Mouse (Mus musculus) adrenal gland, adult 2 months (tissue): ENCODE results near the gene Pga5. TPM values are rescaled to one million over a fixed set of nuclear protein-coding genes. Genes with fewer than 3 reads are reported as not detected.
A peak's percentile ranks its signal among the peaks of the same experiment; 100 is the strongest.

ENCODE experiments used
- DNase-seq: peaks from one replicate; pipeline ENCODE4 v3.0.0; 2021
- polyA plus RNA-seq: library from polyadenylated mRNA; depleted of rRNA; stranded (reverse); fragments of >200 nt; gene quantifications from 2 replicates; pipeline ENCODE4 v1.2.3, GENCODE M21; 2012
- total RNA-seq, 2 experiments: library from RNA; stranded (reverse); gene quantifications; 2 replicates each; pipeline ENCODE4 v1.2.3; 2021

Gene Pga5
- total and polyA plus RNA-seq, 3 experiments = not detected

DNA sequence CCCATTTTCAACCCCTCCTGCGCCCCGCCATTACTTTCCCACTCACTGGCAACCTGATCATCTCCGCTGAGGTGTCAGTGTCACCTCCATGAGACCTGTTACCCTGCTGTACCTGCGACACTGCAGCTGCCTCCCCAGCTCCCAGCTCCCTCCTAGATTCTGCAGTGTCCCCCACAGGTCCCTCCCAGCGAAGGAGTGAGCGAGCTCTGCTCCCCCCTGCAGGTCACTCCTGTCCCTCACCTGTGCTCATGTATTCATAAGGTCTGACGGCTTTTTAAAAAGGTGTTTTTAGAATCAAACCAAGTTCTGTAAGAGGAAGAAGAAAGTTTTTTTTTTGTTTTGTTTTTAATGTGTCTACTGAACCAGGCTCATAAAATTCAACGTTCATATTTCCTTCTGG, 24.3 kb upstream of the Pga5 start:
- no peak for DNase-seq

DNA sequence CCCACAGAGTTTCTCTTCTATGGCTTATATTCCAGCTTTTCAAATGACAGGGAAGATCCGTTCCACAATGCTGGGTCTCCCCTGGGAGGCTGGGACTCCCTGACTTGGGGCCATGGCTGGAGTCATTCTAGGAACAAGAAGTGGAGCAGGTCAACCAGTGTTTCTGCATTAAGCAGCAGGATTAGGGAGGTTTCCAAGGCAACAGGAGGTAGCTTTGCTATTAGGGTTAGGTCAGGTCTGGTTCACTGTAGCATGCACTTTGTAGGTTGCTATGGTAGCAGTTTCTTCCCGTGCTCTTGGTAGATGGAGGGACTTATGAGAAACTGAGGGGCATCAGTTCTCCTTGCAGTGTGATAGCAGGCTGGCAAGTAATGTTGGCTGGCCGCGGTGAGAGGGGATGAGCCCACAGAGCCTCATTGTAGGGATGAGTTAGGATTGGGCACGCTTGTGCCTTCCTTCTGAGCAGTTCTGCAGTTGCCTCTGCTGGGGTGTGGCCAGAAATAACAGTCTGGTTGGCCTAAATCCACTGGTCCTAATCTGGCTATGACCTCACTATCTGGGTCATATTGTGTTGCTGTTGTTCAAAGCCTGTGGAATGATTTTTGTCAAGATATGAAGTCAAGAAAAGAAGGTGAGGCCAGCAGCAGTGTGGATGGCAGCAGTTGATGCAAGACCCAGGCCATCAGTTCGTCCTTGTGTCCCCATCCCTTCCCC, 23.3 kb upstream of the Pga5 start:
- peak; percentile 52 for DNase-seq

DNA sequence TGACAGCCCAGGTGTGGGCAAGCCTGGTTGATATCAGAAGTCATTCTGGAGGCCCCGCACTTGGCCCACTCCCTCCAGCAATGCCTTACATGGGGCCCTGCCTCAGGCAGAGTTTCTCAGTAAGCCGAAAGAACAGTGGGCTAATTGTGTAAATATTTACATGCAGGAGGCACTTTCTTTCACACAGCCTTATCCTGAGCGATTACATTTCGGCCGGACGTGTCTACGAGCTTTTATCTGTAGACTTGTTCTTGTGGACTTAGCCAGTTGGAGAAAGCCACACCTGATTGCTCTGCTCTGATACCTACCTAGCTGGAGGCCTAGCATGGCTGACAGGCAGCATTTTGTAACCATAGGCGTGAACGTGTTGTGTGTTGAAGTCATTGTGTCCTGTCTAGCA, 22.0 kb upstream of the Pga5 start:
- DNase-seq = no peak

DNA sequence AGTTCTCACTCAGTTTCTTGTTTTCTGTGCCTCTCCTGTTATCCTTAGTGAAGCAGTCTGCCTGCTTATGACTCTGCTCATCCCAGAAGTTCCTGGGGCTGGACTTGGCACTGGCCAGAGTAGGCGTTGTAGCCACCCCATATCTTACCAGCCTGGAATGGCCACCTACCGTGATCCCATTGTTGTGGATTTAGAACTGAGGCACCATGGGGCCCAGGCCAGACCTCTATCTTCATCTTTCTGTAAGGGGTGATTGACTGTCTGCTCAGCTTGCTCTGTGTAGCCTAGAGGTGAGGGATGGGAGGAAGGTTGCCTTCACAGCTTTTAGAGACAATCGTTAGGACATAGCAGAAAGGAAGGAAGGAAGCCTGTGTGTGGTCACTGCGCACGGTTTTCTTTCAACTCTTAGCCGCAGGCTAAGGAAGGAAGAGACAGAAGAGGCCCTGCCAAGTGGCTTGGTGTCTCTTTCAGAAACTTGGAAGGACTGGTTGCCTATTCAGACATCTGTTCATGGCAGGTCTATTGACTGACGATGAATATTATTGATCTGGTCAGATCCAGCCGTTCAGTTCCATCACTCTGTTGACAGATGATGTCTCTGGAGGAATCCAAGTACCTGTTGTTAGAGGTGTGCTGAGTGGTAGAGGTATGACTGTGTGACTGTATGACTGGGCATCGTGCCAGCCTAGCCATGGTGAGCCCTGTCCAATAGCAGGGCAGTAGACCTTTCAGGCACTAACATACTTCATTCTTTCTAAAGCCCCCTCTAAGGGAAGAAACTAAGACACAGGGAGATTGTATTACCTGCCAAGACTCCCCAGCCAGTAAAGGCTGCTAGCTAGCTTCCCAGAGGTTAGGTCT, 20.5 kb upstream of the Pga5 start:
- DNase-seq = no peak

DNA sequence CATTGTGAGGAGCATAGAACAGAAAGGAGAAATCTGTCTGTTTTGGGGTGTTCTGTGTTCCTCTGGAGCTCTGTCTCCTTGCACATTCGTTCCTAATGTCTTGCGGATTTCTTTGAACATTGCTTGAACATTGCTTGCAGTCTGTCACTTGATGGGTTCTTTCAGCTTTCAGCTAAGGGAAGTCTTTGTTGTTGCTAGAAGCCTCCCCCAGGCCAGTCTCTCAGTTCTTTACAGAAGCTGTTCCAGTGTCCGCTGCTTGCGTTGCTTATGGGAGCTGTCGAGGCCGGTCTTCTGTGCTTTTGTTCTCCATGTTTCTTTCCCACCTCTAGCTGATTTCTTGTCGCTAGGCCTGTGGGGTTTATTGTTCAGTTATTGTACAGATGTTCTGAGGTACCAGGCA, 17.9 kb upstream of the Pga5 start:
- DNase-seq = no peak

DNA sequence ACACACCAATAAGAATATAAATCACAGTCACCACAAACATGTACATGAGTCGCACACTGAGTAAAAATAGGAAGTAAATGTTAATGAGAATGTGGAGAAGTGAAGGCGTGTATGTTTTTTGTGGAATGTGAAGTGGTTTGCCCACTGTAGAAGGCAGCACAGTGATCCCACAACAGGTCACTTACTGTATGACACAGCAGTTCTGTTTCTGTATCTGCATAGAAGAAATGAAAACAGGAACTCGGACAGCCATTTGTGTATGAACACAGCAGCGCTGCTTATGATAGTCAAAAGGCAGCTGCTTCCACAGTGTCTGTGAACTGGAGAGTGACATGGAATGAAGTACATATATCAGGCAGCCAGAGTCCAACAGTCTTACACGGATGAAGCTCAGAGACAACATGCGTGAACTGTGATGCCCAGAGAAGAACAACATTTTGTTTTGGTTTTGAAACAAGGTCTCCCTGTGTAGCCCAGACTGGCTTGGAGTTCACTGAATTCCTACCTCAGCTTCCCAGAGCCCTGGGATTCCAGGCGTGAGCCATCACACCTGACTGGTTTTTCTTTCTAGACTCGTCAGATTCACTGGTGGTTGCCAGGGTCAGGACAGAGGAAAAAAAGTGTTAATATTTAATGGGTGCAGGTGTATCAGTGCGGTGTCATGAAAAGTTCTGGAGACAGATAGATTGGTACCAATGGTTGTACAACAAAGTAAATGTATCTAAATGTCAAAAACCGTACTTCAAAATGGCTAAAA, 16.2 kb upstream of the Pga5 start:
- DNase-seq = no peak

DNA sequence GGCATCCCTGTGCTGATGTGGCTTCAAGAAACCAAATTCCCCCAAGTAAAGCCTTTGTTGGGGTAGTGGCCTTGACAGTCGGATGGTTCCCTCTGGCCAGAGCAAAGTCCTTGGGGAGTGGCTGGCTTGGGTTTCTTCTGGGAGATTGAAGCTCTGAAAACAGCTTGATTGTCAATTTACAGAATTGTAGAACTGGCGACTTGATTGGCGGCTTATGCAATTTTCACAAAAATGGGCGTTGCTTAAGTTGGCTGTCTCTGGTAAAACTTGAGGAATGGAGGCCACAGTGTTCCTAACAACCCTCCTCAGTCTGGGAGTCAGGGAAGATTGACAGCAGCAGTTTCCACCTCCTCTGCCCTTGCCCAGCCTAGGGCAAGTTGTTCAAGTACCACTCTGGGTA, 14.5 kb upstream of the Pga5 start:
- DNase-seq = peak; percentile 44

DNA sequence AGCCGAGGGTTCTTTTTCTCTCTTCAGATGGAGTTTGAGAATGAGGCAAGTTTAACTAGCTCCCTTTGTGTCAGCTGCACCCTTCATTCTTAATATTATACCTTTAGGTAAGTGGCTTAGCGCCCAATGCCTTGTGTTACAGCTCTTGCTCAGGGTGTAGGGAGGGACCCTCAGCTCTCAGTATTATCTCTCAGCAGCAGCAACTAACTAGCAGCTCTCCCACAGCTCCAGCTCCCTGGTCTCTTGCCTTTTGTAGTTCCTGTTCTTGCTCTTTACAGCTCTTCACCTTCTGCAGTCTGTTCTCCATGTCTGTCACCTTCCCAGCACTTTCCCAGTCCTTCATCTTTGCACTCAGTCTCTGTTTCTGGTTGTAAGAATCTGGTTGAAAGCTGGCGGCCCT, 13.8 kb upstream of the Pga5 start:
- DNase-seq = no peak

DNA sequence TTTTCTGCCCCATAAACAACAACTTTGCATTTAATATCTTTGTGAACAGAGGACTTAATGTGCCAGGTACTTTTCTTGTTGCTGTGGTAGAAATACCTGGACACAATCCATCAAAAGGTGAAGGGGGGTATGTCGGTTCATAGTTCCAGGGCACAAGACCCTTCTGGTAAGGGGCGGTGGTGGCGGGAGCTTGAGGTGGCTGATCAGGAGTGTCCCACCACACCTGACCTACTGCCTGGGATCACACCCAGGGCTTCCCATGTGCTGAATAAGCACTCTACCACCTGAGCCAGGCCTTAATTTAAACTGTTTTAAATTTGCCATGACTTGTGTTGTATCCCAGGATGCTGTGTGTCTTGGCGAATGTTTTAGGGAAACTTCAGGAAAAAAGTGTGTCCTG, 13.2 kb upstream of the Pga5 start:
- DNase-seq = no peak

DNA sequence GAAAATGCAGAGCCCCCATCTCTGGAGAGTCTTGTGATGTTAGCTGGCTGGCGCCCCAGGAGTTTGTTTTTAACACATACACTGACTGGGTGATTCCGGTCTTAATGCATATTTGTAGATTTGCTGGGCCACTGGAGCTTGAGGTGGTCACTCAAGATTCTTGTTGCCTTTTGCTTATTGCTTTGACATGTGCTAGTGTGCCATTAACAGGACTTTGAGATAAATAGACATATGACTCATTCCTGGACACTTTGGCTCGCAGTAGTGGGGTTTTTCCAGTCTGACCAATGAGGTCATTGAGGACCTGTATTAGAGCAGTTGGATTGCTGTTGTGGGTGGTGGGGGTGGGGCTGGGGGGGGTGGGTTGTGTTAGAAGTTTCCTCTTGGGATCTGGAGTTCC, 12.5 kb upstream of the Pga5 start:
- peak; percentile 81 for DNase-seq

DNA sequence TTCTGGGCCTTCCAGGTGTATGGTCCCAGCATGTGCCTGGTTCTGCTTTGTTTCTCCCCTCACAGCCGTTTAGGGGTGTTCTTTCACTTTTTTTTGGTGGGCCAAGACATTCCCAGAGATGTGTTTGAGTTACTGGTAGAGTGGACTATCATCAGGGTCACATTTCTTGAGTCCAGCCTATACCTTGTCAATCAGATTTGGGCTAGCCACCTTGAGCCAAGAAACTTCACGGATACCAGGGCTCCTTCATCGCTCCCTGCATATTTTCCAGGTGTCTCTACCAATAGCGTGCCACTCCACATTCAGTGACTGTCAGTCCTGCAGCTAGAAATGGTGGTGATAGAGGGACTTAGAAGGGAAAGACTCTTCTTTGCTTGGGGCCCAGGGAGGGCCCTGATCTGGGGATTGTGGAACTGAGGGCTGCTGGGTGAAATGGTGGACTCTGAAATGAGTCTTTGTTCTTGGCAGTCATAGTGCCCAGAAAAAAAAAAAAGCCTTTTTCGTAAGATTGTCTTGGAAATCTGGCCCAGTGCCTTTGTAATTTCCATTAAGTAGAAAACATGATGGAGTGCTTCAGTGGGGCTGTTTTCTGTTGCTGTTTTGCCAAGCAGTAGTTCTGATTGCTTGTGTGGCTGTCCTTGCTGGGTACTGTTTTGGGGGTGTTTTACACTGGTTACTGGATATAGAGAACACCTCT, 11.7 kb upstream of the Pga5 start:
- peak; percentile 45 for DNase-seq

DNA sequence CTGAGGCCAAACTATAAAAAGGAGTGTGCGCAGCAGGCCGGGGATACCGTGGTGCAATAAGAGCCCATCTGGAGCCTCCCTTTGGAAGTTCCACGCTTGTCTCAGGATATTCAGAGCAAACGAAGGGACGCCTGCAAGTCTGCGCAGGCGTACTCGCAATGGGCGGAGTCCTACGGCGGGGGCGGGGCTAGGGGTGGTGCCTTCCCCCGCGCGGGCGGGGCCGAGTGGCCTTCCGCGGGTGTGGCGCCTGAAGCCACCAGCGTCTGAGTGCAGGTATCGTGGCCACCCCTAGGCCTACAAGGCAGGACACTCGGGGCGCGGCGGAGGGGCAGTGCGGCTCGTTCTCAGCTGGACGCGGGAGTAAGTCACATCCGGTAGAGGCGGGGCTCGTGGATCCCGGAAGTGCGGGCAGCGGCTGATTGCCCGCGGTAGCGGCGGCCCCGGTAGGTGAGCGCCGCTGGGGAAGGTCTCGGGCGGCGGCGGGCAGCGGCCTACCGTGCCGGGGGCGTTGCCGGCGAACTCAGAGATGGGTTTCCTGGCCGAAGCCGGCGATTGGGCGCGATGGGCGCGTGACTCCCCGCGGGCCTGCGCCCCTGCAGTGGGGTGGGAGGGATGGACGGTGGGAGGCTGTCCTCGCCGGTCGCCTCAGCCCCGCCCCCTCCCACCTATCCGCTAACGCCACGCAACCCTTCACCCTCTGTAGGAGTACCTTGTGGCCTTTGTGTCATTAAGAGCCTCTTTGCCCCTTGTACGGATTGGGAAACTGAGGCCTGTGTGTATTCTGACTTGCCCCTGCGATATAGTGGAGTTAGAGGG, 10.9 kb upstream of the Pga5 start, which contains the start of gene Vps37c:
TSS of gene Vps37c (plus strand) at position 199 of the 816 bp plus-strand sequence.
- peak; percentile 97 for DNase-seq

DNA sequence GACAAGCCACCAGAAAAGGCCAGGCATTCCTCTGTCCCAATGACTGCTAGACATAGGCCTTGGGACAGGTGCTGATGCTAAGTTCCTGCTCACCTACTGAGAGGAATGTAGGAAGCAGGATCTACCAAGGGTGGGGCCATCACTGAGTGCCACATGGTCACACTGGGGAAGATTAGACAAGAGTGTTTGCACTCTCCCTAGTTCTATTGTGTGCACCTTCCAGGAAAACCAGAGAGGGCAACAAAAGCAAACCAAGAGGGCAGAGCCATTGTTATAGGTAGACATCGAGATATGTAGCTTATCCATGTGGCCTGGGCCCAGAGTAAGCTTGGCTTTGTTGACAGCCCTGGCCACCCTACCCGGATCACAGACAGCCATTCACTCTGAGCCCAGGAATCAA, 7.9 kb upstream of the Pga5 start:
- no peak for DNase-seq

DNA sequence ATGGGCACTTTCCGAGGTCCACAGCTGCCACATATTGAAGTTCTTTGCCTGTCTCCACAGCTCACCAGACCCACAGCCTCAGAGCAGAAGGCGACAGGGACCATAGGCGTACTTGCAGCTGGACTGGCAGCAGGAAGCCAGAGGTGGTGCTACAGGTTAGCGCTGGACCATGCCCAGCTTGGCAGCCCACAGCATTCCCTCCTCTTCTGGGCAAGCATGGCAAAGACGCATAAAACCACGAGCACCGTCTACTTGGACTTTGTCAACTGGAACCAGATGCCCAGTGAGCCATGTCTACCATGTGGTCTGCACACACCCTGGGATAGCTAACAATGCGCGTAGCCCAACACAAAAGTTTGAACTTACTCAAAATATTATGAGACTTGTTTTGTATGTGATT, 7.2 kb upstream of the Pga5 start:
- DNase-seq = no peak

DNA sequence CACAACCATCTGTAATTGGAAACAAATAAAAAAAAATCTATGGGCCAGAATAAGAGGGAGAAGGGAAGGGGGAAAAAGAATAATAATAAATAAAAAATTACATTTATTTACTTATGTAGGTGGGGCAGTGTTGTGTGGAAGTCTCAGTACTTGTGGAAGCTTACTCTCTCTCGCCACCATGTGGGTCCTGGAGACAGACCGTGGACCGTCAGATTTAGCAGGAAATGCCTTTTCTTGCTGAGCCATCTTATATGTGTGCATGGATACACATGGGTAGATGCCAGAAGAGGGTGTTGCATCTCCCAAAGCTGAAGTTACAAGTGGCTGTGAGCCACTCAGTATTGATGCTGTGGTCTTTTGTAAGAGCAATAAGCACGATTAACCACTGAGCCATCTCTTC, 3.7 kb upstream of the Pga5 start:
- no peak for DNase-seq

DNA sequence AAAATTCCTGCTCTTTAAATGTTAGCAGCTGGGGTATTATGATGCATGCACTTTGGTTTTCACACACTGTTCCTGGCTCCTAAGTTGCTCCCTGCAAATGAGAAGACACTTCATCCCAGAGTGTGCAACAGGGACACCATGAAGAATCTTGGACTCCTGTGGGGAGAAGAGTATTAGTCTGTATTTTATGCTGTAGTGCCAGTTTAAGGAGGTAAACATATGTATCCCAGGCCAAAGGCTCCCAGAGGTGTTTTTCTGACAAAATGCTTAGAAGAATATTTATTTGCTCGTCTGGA, 849 bp upstream of the Pga5 start:
- no peak for DNase-seq

DNA sequence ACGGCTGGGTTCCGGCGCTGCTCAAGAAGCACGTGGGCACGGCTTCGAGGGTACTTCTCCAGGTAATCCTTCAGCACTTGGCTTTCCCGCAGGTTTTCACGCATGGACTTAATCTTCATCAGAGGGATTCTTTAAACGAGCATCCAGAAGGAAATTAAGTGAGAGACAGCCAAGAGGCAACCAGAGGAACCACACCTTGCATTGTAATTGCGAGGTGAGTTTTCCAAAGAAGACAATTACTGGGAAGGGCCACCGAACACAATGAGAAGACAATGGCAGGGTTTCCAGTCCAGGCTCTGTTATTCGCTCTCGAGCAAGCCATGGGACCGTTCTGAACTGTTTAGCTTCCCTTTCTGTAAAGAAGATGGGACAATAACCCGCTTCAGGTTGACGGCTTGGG, 1.2 kb downstream of the Pga5 start:
- DNase-seq = no peak

DNA sequence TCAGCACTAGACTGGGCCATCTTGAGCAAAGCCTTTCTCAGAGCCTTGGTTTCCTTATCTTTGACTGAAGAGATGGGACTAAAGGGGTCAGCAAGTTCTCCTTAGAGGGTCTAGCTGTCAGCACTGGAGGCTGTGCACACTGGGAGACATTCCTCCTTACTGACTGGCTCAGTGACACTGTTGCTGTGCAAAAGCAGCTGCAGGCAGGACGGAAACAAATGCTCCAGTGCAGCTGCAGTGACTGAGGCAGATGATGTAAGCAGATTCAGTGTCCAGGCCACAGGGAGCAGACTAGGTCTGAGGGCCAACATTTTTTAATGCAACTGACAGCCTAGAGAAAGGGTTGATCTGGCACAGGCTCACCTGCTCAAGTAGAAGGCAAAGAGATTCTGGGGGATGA, 4.6 kb downstream of the Pga5 start:
- DNase-seq = no peak

DNA sequence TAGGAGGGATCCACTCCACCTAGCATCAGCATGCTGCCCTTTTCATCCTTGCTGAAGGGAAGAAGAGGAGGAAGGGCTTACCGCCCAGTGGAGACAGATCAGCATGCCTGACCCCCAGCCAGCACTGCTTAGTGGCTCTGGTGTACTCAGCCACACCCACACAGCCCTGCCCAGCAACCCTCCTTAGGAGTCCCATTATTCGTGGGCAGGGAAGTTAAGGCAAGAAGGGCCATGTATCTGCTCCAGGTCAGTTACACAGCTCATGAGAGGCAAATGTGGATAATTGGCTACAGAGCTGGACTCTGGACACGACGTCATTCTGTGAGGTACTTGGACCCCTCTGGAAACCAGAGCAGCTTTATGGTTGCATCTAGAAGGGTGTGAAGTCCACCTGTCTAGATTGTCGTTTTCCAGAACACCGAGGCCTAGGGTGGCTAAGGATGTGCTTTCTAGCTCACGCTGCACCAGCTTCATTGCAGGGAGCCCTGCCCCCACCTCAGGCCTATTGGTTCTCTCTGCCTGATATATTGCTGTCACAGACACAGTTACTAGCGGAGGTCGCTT, 5.9 kb downstream of the Pga5 start:
- no peak for DNase-seq

DNA sequence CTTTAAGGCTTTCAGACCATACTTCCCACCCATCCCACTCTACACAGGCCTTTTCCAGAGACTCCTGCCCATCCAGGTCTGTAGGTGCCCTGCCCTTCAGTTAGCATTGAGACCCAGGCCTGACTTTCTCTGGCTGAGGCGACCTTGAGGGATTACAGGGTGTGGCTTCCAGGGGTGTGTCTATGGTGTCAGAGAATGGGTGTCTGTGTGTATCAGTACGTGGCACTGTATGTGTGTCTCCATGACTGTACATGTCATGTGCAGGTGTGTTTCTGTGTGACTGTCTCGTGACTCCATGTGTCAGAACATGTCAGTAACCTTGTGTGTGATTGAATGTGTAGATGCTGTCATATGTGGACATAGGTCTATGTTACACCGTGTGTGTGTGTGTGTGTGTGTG, 6.6 kb downstream of the Pga5 start:
- DNase-seq = no peak

DNA sequence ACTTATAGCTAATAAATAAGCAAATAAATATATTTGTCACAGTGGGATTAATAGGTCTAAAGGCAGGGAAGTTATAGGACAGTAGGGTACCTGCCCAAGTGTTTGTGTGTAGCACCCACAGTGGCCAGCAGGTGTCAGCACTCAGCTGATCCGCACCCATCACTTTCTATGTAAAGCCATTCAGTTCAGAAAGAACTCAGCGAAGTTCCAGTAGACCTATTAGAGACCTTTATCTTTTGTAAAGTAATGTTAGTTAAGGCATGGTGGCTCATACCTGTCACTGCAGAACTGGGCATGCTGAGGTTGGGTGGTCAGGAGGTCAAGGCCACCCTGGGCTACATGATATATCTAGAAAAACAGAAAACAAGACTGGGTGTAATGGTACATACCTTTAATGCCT, 12.4 kb downstream of the Pga5 start:
- DNase-seq = peak; percentile 54
